In genomic region chr4:134388397-134388796, GRCm38 (mm10) we compare ENCODE assay signal across 9 mouse cellular contexts. TPM values are rescaled to one million over a fixed set of nuclear protein-coding genes. Genes with fewer than 3 reads are reported as not detected.
DNase-seq lines count a peak whose midpoint lies in the region; ATAC-seq lines count a peak whose summit lies in the region.
"Had no signal": no experiment of that assay in that cellular context is flagged by ENCODE, and none has a peak within 500 bp of the region (broad histone marks: within the 10 kb centered on the region; RNA-seq: fewer than 3 reads in every experiment).

No protein-coding gene starts in this region.

- peak; percentile 67 for DNase-seq in kidney, adult 11 months
- peak; percentile 87 for DNase-seq in CD4-positive, CD25-positive, alpha-beta regulatory T cell, adult 2 months (ENCODE audit: low read depth, low spot score)
- DNase-seq in ZHBTc4 (ENCODE audit: low read depth, low spot score), result peak; percentile 88
- peak; percentile 84 for DNase-seq in embryo, embryonic 10 days (ENCODE audit: low spot score)
- DNase-seq in kidney, postnatal 4 days, result peak; percentile 87 to 88
- peak; percentile 72 for DNase-seq in ovary, postnatal 36 days (ENCODE audit: low spot score)
- no peak for DNase-seq in frontal cortex, postnatal 25 days (ENCODE audit: low spot score in 2 of 2)

- no peaks in the 10 kb centered on the region for H3K27me3 ChIP-seq in kidney, embryonic 14.5 days (ENCODE audit: control insufficient read depth, insufficient read depth, low read length)

- H3K4me1 ChIP-seq in kidney, embryonic 14.5 days (ENCODE audit: control insufficient read depth, insufficient read depth, low read length), result no peaks in the 10 kb centered on the region
- H3K4me1 ChIP-seq: megakaryocyte, embryonic 14.5 days had no signal

- H3K9ac ChIP-seq in kidney, embryonic 14.5 days (ENCODE audit: low read depth, low read length), result no peak overlapping the region

- H3K4me2 ChIP-seq in kidney, embryonic 14.5 days (replicated peaks; ENCODE audit: low read depth, low read length), result no peak overlapping the region

- H3K9me3 ChIP-seq in kidney, embryonic 14.5 days (ENCODE audit: control insufficient read depth, low read length), result no peaks in the 10 kb centered on the region; the same call in none of the 2 replicates

- WGBS in kidney, embryonic 14.5 days, result 13% methylated on average over 5 of the region's 5 CpGs

- no peak overlapping the region for H3K4me3 ChIP-seq in kidney, embryonic 14.5 days (ENCODE audit: low read length)
- H3K4me3 ChIP-seq: megakaryocyte, embryonic 14.5 days had no signal

- H3K27ac ChIP-seq in kidney, embryonic 14.5 days (ENCODE audit: low read depth, low read length), result no peak overlapping the region

- ATAC-seq in kidney, embryonic 14.5 days (ENCODE audit: low FRiP score, low TSS enrichment), result no peak

- no peaks in the 10 kb centered on the region for H3K36me3 ChIP-seq in kidney, embryonic 14.5 days (ENCODE audit: control insufficient read depth, insufficient read depth, low read length)

RNA-seq across cellular contexts. Expression of gene Extl1, which starts 4.7 kb away (rescaled TPM):
- polyA plus RNA-seq in kidney, embryonic 14.5 days (2014; fragmentation: Nextera tagmentation; extraction: Ambion mirVana), result 0.20 and 0.23 TPM in 2 replicates

RNA-seq across cellular contexts. Expression of gene Pafah2, which starts 7.7 kb away (rescaled TPM):
- polyA plus RNA-seq in kidney, embryonic 14.5 days (2014; fragmentation: Nextera tagmentation; extraction: Ambion mirVana), result 8.4 and 12.3 TPM in 2 replicates

RNA-seq across cellular contexts. Expression of gene Slc30a2, which starts 45.4 kb away (rescaled TPM):
- 0.09 and 0.11 TPM in 2 replicates for polyA plus RNA-seq in kidney, embryonic 14.5 days (2014; fragmentation: Nextera tagmentation; extraction: Ambion mirVana)

Comparison
In these comparisons a context has a peak if more than half of its experiments do, and no peak if none do; other contexts are left out.
1. DNase-seq: peak in kidney, adult 11 months (single experiment), CD4-positive, CD25-positive, alpha-beta regulatory T cell, adult 2 months (single experiment), ZHBTc4 (single experiment), embryo, embryonic 10 days (single experiment), kidney, postnatal 4 days (2 of 2) and ovary, postnatal 36 days (single experiment); none in frontal cortex, postnatal 25 days (0 of 2).